ENCODE assay signal across 8 mouse cellular contexts in genomic region chr17:21535096-21536001, GRCm38 (mm10). TPM values are rescaled to one million over a fixed set of nuclear protein-coding genes. Genes with fewer than 3 reads are reported as not detected.
A peak's percentile ranks its signal among the peaks of the same experiment; 100 is the strongest.
DNase-seq lines count a peak whose midpoint lies in the region; ATAC-seq and TF ChIP-seq lines count a peak whose summit lies in the region.

TSS of gene Zfp52 (plus strand) at chr17:21535539.

- H3K4me1 ChIP-seq in forebrain, postnatal 0 days (ENCODE audit: insufficient read depth) = peaks cover 8% of the 10 kb centered on the region; the same call in 1 of the 2 replicates
- peaks cover 24% of the 10 kb centered on the region for H3K4me1 ChIP-seq in lung, embryonic 15.5 days

- no peaks in the 10 kb centered on the region for H3K27me3 ChIP-seq in forebrain, postnatal 0 days (ENCODE audit: insufficient read depth, low read length)
- no peaks in the 10 kb centered on the region for H3K27me3 ChIP-seq in lung, embryonic 15.5 days

- no peaks in the 10 kb centered on the region for H3K9me3 ChIP-seq in forebrain, postnatal 0 days (ENCODE audit: low read length)
- no peaks in the 10 kb centered on the region for H3K9me3 ChIP-seq in lung, embryonic 15.5 days

- peak within 1 kb of the TSS; percentile 46 for H3K4me3 ChIP-seq in forebrain, postnatal 0 days (ENCODE audit: low read depth, low read length)
- peak within 1 kb of the TSS; percentile 59 for H3K4me3 ChIP-seq in lung, embryonic 15.5 days

- peak; percentile 84 for DNase-seq in NIH3T3 (ENCODE audit: low read depth)
- peak; percentile 70 to 73 for DNase-seq in cerebellum, adult 18-20 months
- peak; percentile 40 for DNase-seq in forebrain, postnatal 0 days
- DNase-seq in layer of hippocampus, adult 9-11 months = peak; percentile 65
- peak; percentile 72 for DNase-seq in thymus, postnatal 14 days

- ATAC-seq in forebrain, postnatal 0 days = peak; percentile 42
- peak; percentile 73 to 76 for ATAC-seq in hematopoietic stem cell, adult 5-6 weeks (replicated peaks in 1 of 2; ENCODE audit: insufficient read depth in 1 of 2, low FRiP score in 2 of 2, low TSS enrichment in 1 of 2, low read depth in 1 of 2, poor library complexity in 2 of 2, severe bottlenecking in 2 of 2)
- peak; percentile 78 for ATAC-seq in lung, embryonic 15.5 days (ENCODE audit: borderline replicate concordance, extremely low read depth, low FRiP score, low TSS enrichment)
- ATAC-seq in neutrophil, adult 5-6 weeks (ENCODE audit: extremely low read depth, insufficient number of reproducible peaks, low FRiP score, poor library complexity, severe bottlenecking) = peak; percentile 45

- H3K9ac ChIP-seq in forebrain, postnatal 0 days = peak within 1 kb of the TSS; percentile 51
- H3K9ac ChIP-seq in lung, embryonic 15.5 days = peak within 1 kb of the TSS; percentile 47

- peak within 1 kb of the TSS; percentile 79 for H3K4me2 ChIP-seq in forebrain, postnatal 0 days (ENCODE audit: low read depth)
- peak within 1 kb of the TSS; percentile 79 for H3K4me2 ChIP-seq in lung, embryonic 15.5 days

- 4% methylated on average over 21 of the region's 21 CpGs for WGBS in forebrain, postnatal 0 days
- 2% methylated on average over 21 of the region's 21 CpGs for WGBS in lung, embryonic 15.5 days

- H3K27ac ChIP-seq in forebrain, postnatal 0 days (ENCODE audit: low read depth, low read length) = peak within 1 kb of the TSS; percentile 9; the same call in 1 of the 2 replicates
- H3K27ac ChIP-seq in lung, embryonic 15.5 days = peak within 1 kb of the TSS; percentile 74

- no peaks in the 10 kb centered on the region for H3K36me3 ChIP-seq in forebrain, postnatal 0 days (ENCODE audit: insufficient read depth)
- H3K36me3 ChIP-seq in lung, embryonic 15.5 days = no peaks in the 10 kb centered on the region

- TF ChIP-seq CTCF in forebrain, postnatal 0 days (IDR thresholded peaks at IDR 0.05; ENCODE audit: low read depth) = no peak

RNA-seq across cellular contexts. Expression of gene Zfp52, which starts in this region (rescaled TPM):
- total RNA-seq in forebrain, postnatal 0 days (2014; rRNA removed) = 3.2 and 4.9 TPM in 2 replicates
- polyA plus RNA-seq in forebrain, postnatal 0 days (2015; fragmentation: Nextera tagmentation; extraction: Ambion mirVana) = 1.7 and 2.1 TPM in 2 replicates
- total RNA-seq in hematopoietic stem cell, adult 5-6 weeks (2017) = 37.0 and 59.6 TPM in 2 replicates
- polyA plus RNA-seq in lung, embryonic 15.5 days (2015; fragmentation: Nextera tagmentation; extraction: Ambion mirVana) = 4.3 and 5.1 TPM in 2 replicates
- total RNA-seq in neutrophil, adult 5-6 weeks (2017) = 26.4 and 31.0 TPM in 2 replicates

Comparison
In these comparisons a context has a peak if more than half of its experiments do, and no peak if none do; other contexts are left out.
1. Peak in every context shown above with its lines: DNase-seq, ATAC-seq, H3K4me3 ChIP-seq and H3K27ac ChIP-seq.